ENCODE assay signal across 9 mouse cellular contexts in the genomic region with DNA sequence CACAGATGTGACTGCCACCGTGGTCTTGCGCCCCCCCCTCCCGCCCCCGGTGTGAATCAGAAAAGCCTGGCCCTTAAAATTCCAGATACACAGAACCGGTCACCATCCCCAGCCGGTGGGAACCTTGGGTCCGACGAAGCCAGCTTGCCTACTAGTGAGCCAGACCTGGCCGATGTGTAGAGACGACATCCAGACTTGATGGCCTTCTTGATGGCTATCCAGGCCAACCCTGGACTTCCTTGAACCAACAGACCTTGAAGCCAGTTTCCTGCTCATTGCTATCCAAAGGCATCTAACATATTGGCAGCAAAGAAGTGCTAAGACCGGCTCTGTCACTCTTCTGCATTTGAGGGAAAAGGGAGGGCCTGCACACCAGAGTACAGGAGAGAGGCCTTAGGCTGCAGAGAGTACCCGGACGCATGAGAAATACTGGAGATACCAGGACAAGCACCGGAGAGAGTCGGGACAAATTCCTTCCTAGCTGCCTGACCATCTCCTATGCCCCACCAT. TPM values are rescaled to one million over a fixed set of nuclear protein-coding genes. Genes with fewer than 3 reads are reported as not detected.
DNase-seq lines count a peak whose midpoint lies in the region; ATAC-seq and TF ChIP-seq lines count a peak whose summit lies in the region.
"Had no signal": no experiment of that assay in that cellular context is flagged by ENCODE, and none has a peak within 500 bp of the region (broad histone marks: within the 10 kb centered on the region; RNA-seq: fewer than 3 reads in every experiment).

No protein-coding gene starts in this region.

- H3K27me3 ChIP-seq in liver, adult 2 months (ENCODE audit: control insufficient read depth, insufficient read depth, low read length), result no peaks in the 10 kb centered on the region
- H3K27me3 ChIP-seq in embryonic facial prominence, embryonic 13.5 days, result no peaks in the 10 kb centered on the region
- H3K27me3 ChIP-seq in hindbrain, embryonic 13.5 days, result no peaks in the 10 kb centered on the region

- H3K4me2 ChIP-seq in embryonic facial prominence, embryonic 13.5 days, result peak overlapping the region; percentile 86
- H3K4me2 ChIP-seq in hindbrain, embryonic 13.5 days, result peak overlapping the region; percentile 81

- peak overlapping the region; percentile 34 for H3K9ac ChIP-seq in liver, adult 2 months (ENCODE audit: low read depth, low read length)
- peak overlapping the region; percentile 87 for H3K9ac ChIP-seq in embryonic facial prominence, embryonic 13.5 days
- peak overlapping the region; percentile 91 for H3K9ac ChIP-seq in hindbrain, embryonic 13.5 days

- DNase-seq in liver, adult 2 months (ENCODE audit: extremely low read depth, low read depth, low spot score), result no peak
- DNase-seq in liver, result no peak
- DNase-seq in right cerebral cortex, adult 2 months (ENCODE audit: low spot score in 2 of 2), result no peak
- DNase-seq in right cerebral cortex, postnatal 4 days, result no peak
- no peak for DNase-seq in left cerebral cortex, adult 9 months (ENCODE audit: low spot score in 2 of 2)

- ATAC-seq in embryonic facial prominence, embryonic 13.5 days (ENCODE audit: insufficient number of reproducible peaks, insufficient read depth, low FRiP score, low TSS enrichment, low read depth), result peak; percentile 8; the same call in 1 of the 2 replicates
- peak; percentile 72 for ATAC-seq in hindbrain, embryonic 13.5 days (ENCODE audit: low FRiP score)
- peak; percentile 34 for ATAC-seq in megakaryocyte-erythroid progenitor cell, adult 5-6 weeks (replicated peaks; ENCODE audit: low FRiP score, low TSS enrichment, poor library complexity, severe bottlenecking)

- peak overlapping the region; percentile 17 for H3K4me3 ChIP-seq in liver, adult 2 months (ENCODE audit: insufficient read depth, low read depth, low read length)
- H3K4me3 ChIP-seq in embryonic facial prominence, embryonic 13.5 days, result peak overlapping the region; percentile 83
- peak overlapping the region; percentile 58 for H3K4me3 ChIP-seq in hindbrain, embryonic 13.5 days

- H3K36me3 ChIP-seq in liver, adult 2 months (ENCODE audit: control insufficient read depth, insufficient read depth, low read length), result peaks cover 2% of the 10 kb centered on the region; the same call in 1 of the 2 replicates
- H3K36me3 ChIP-seq in embryonic facial prominence, embryonic 13.5 days, result peaks cover 27% of the 10 kb centered on the region
- H3K36me3 ChIP-seq in hindbrain, embryonic 13.5 days, result peaks cover 20% of the 10 kb centered on the region

- peak overlapping the region; percentile 5; the same call in 1 of the 2 replicates for H3K27ac ChIP-seq in liver, adult 2 months (replicated peaks; ENCODE audit: insufficient read depth, low read depth, low read length)
- peak overlapping the region; percentile 65 for H3K27ac ChIP-seq in embryonic facial prominence, embryonic 13.5 days
- peak overlapping the region; percentile 84 for H3K27ac ChIP-seq in hindbrain, embryonic 13.5 days

- WGBS in liver, adult 2 months, result 8% methylated on average over 15 of the region's 15 CpGs
- WGBS in embryonic facial prominence, embryonic 13.5 days, result 12% methylated on average over 15 of the region's 15 CpGs
- WGBS in hindbrain, embryonic 13.5 days, result 11% methylated on average over 15 of the region's 15 CpGs

- no peaks in the 10 kb centered on the region for H3K9me3 ChIP-seq in embryonic facial prominence, embryonic 13.5 days
- no peaks in the 10 kb centered on the region for H3K9me3 ChIP-seq in hindbrain, embryonic 13.5 days

- H3K4me1 ChIP-seq in liver, adult 2 months (ENCODE audit: control insufficient read depth, insufficient read depth, low read length), result peaks cover 18% of the 10 kb centered on the region
- H3K4me1 ChIP-seq in embryonic facial prominence, embryonic 13.5 days, result peaks cover 20% of the 10 kb centered on the region
- H3K4me1 ChIP-seq in hindbrain, embryonic 13.5 days (replicated peaks), result peaks cover 29% of the 10 kb centered on the region

- TF ChIP-seq CTCF in liver, adult 2 months (IDR thresholded peaks at IDR 0.05; ENCODE audit: low read depth, low read length), result no peak

- TF ChIP-seq POLR2A in liver, adult 2 months (IDR thresholded peaks at IDR 0.05; ENCODE audit: extremely low read depth, insufficient read depth, low read length), result no peak

- H3K79me2 ChIP-seq in liver, adult 2 months (ENCODE audit: control insufficient read depth, insufficient read depth, low read length), result no peaks in the 10 kb centered on the region

RNA-seq across cellular contexts. Expression of a gene that starts 0.5 kb away (rescaled TPM):
- 0.28 and 0.67 TPM in 2 replicates for total RNA-seq in liver, adult 2 months (2014; rRNA removed)
- polyA plus RNA-seq in liver, adult 2 months (2012; rRNA removed), result 0.33 and 0.55 TPM in 2 replicates
- polyA plus RNA-seq in embryonic facial prominence, embryonic 13.5 days (2015; fragmentation: Nextera tagmentation; extraction: Ambion mirVana), result 25.5 and 27.2 TPM in 2 replicates
- polyA plus RNA-seq in hindbrain, embryonic 13.5 days (2015; fragmentation: Nextera tagmentation; extraction: Ambion mirVana), result 8.9 and 9.1 TPM in 2 replicates
- 20.8 and 23.9 TPM in 2 replicates for total RNA-seq in megakaryocyte-erythroid progenitor cell, adult 5-6 weeks (2014; fragmentation: Nextera tagmentation)
- 10.9 and 23.2 TPM in 2 replicates for total RNA-seq in megakaryocyte-erythroid progenitor cell, adult 5-6 weeks (2017)

RNA-seq across cellular contexts. Expression of a gene that starts 20.1 kb away (rescaled TPM):
- 9.4 and 10.1 TPM in 2 replicates for total RNA-seq in liver, adult 2 months (2014; rRNA removed)
- 13.9 and 17.0 TPM in 2 replicates for polyA plus RNA-seq in liver, adult 2 months (2012; rRNA removed)
- 49.4 and 52.9 TPM in 2 replicates for polyA plus RNA-seq in embryonic facial prominence, embryonic 13.5 days (2015; fragmentation: Nextera tagmentation; extraction: Ambion mirVana)
- polyA plus RNA-seq in hindbrain, embryonic 13.5 days (2015; fragmentation: Nextera tagmentation; extraction: Ambion mirVana), result 40.8 and 47.9 TPM in 2 replicates
- total RNA-seq in megakaryocyte-erythroid progenitor cell, adult 5-6 weeks (2014; fragmentation: Nextera tagmentation), result 48.0 and 76.0 TPM in 2 replicates
- 39.2 and 49.8 TPM in 2 replicates for total RNA-seq in megakaryocyte-erythroid progenitor cell, adult 5-6 weeks (2017)

RNA-seq across cellular contexts. Expression of a gene that starts 26.9 kb away (rescaled TPM):
- 52.4 and 59.5 TPM in 2 replicates for total RNA-seq in liver, adult 2 months (2014; rRNA removed)
- polyA plus RNA-seq in liver, adult 2 months (2012; rRNA removed), result 19.1 and 37.2 TPM in 2 replicates
- 7.3 and 7.4 TPM in 2 replicates for polyA plus RNA-seq in embryonic facial prominence, embryonic 13.5 days (2015; fragmentation: Nextera tagmentation; extraction: Ambion mirVana)
- polyA plus RNA-seq in hindbrain, embryonic 13.5 days (2015; fragmentation: Nextera tagmentation; extraction: Ambion mirVana), result 3.4 and 3.9 TPM in 2 replicates
- total RNA-seq in megakaryocyte-erythroid progenitor cell, adult 5-6 weeks (2014; fragmentation: Nextera tagmentation), result 3.3 and 5.3 TPM in 2 replicates
- total RNA-seq in megakaryocyte-erythroid progenitor cell, adult 5-6 weeks (2017), result 2.2 and 2.5 TPM in 2 replicates

RNA-seq across cellular contexts. Expression of a gene that starts 37.5 kb away (rescaled TPM):
- under 0.01 and 0.09 TPM in 2 replicates for total RNA-seq in liver, adult 2 months (2014; rRNA removed)
- polyA plus RNA-seq in liver, adult 2 months (2012; rRNA removed), result 0.01 TPM in 2 replicates
- polyA plus RNA-seq in embryonic facial prominence, embryonic 13.5 days (2015; fragmentation: Nextera tagmentation; extraction: Ambion mirVana), result 0.19 and 0.25 TPM in 2 replicates
- polyA plus RNA-seq in hindbrain, embryonic 13.5 days (2015; fragmentation: Nextera tagmentation; extraction: Ambion mirVana), result 0.04 TPM in 1 of 2 replicates, not detected in the other
- 0.04 and 0.35 TPM in 2 replicates for total RNA-seq in megakaryocyte-erythroid progenitor cell, adult 5-6 weeks (2014; fragmentation: Nextera tagmentation)
- total RNA-seq in megakaryocyte-erythroid progenitor cell, adult 5-6 weeks (2017), result 0.33 TPM in 1 of 2 replicates, not detected in the other
- total RNA-seq: neutrophil, adult 5-6 weeks had no signal

RNA-seq across cellular contexts. Expression of a gene that starts 47.5 kb away (rescaled TPM):
- total RNA-seq in liver, adult 2 months (2014; rRNA removed), result 10.1 and 11.6 TPM in 2 replicates
- 18.3 and 19.6 TPM in 2 replicates for polyA plus RNA-seq in liver, adult 2 months (2012; rRNA removed)
- 22.0 and 29.4 TPM in 2 replicates for polyA plus RNA-seq in embryonic facial prominence, embryonic 13.5 days (2015; fragmentation: Nextera tagmentation; extraction: Ambion mirVana)
- polyA plus RNA-seq in hindbrain, embryonic 13.5 days (2015; fragmentation: Nextera tagmentation; extraction: Ambion mirVana), result 17.1 and 20.5 TPM in 2 replicates
- total RNA-seq in megakaryocyte-erythroid progenitor cell, adult 5-6 weeks (2014; fragmentation: Nextera tagmentation), result 36.1 and 43.8 TPM in 2 replicates
- 13.9 and 29.1 TPM in 2 replicates for total RNA-seq in megakaryocyte-erythroid progenitor cell, adult 5-6 weeks (2017)

Comparison
In these comparisons a context has a peak if more than half of its experiments do, and no peak if none do; other contexts are left out.
1. H3K27ac ChIP-seq: peak in every context shown above with its lines; median percentile 84 in hindbrain, embryonic 13.5 days; 65 in embryonic facial prominence, embryonic 13.5 days; 5 in liver, adult 2 months.
2. H3K4me3 ChIP-seq: peak in every context shown above with its lines; median percentile 83 in embryonic facial prominence, embryonic 13.5 days; 58 in hindbrain, embryonic 13.5 days; 17 in liver, adult 2 months.
3. H3K9ac ChIP-seq: peak in every context shown above with its lines; median percentile 91 in hindbrain, embryonic 13.5 days; 87 in embryonic facial prominence, embryonic 13.5 days; 34 in liver, adult 2 months.
4. ATAC-seq: peak in every context shown above with its lines; median percentile 72 in hindbrain, embryonic 13.5 days; 34 in megakaryocyte-erythroid progenitor cell, adult 5-6 weeks; 8 in embryonic facial prominence, embryonic 13.5 days.